Mouse (Mus musculus): ENCODE measurements around the gene Limk1. TPM values are rescaled to one million over a fixed set of nuclear protein-coding genes. Genes with fewer than 3 reads are reported as not detected.

Limk1 gene
- polyA plus RNA-seq, 1 experiment, result 22.3 TPM

DNA sequence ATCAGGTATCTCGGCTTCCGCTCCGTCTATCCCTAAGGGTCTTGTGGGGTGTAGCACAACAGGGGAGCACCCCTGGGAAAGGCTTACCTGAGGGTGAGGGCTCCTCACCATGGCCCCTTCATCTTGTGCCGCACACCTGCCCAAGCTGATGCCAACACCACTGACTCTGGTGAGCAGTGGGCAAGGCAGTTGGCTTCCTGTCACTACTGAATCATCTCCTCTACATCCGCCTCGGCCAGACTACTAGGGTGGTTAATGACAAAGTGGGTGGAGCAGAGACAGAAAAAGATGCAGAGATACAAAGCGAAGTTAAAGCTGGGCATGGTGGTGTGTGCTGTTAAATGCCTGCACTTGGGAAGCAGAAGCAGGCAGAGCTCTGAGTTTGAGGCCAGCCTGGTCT lies 73.6 kb downstream of the Limk1 start, which contains the start of gene Lat2:
Gene Lat2 (minus strand): TSS at position 224 of the 400 bp plus-strand sequence.
- Histone ChIP-seq H3K79me2 (ENCODE audit: control insufficient read depth, insufficient read depth) (no peaks in the 10 kb centered on the region), H3ac (ENCODE audit: control insufficient read depth, insufficient read length) (no peak within 1 kb of the TSS), H3K27me3 (ENCODE audit: control insufficient read depth, insufficient read depth, insufficient read length) (no peaks in the 10 kb centered on the region), H3K36me3 (ENCODE audit: control insufficient read depth, insufficient read depth) (peaks cover 24% of the 10 kb centered on the region), H3K4me3 (no peak within 1 kb of the TSS), H3K4me2 (ENCODE audit: low read depth) (no peak within 1 kb of the TSS)
- TF ChIP-seq POLR2A (IDR thresholded peaks at IDR 0.05; ENCODE audit: insufficient read length, low read depth) (peak; percentile 25), POLR2AphosphoS2 (IDR thresholded peaks at IDR 0.05; ENCODE audit: insufficient read length, low read depth) (peak; percentile 50), REST (IDR thresholded peaks at IDR 0.05; ENCODE audit: insufficient read depth, insufficient read length) (no peak), SRF (IDR thresholded peaks at IDR 0.05; ENCODE audit: control insufficient read depth, insufficient read length, low read depth) (no peak)

DNA sequence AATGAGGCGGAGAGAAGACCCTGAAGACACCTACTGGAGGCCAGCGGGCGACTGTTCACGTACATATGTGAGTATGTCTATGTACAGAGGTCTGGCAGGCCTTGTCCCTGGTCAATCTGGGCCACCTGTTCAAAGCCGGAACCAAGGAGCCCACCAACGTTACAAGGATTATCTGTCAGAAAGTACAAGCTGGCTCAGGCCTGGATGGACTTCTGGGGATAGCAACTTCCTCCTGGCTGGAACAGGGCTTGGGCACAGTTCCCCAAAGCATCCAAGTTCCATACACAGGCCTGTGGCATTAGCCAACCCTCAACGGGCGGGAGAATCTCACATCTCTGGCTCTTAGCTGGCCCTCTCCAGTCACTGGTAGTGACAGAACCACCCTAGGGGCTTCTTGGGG lies 74.1 kb downstream of the Limk1 start:
- no peaks in the 10 kb centered on the region for H3K79me2 ChIP-seq (ENCODE audit: control insufficient read depth, insufficient read depth)
- H3ac ChIP-seq (ENCODE audit: control insufficient read depth, insufficient read length), result no peak overlapping the region
- TF ChIP-seq MYOD1 (IDR thresholded peaks at IDR 0.05; ENCODE audit: control insufficient read depth in 1 of 3, insufficient read length in 2 of 3, low read depth in 2 of 3) (no peak), POLR2A (IDR thresholded peaks at IDR 0.05; ENCODE audit: insufficient read length, low read depth) (no peak), TCF3 (IDR thresholded peaks at IDR 0.05; ENCODE audit: insufficient read length, low read depth) (no peak), E2F4 (IDR thresholded peaks at IDR 0.05; ENCODE audit: insufficient read depth) (no peak), POLR2AphosphoS2 (IDR thresholded peaks at IDR 0.05; ENCODE audit: insufficient read length, low read depth) (no peak), MYOG (IDR thresholded peaks at IDR 0.05; ENCODE audit: control insufficient read depth in 1 of 3, insufficient read depth in 1 of 3, insufficient read length in 2 of 3, low read depth in 2 of 3) (no peak), TCF12 (IDR thresholded peaks at IDR 0.05; ENCODE audit: insufficient read depth, poor library complexity, severe bottlenecking) (no peak), MAX (IDR thresholded peaks at IDR 0.05; ENCODE audit: low read depth) (no peak), CEBPB (IDR thresholded peaks at IDR 0.05; ENCODE audit: insufficient read depth, poor library complexity, severe bottlenecking) (no peak), SRF (IDR thresholded peaks at IDR 0.05; ENCODE audit: control insufficient read depth, insufficient read length, low read depth) (no peak), USF1 (IDR thresholded peaks at IDR 0.05; ENCODE audit: low read depth) (no peak), REST (IDR thresholded peaks at IDR 0.05; ENCODE audit: insufficient read depth, insufficient read length) (no peak)
- H3K27me3 ChIP-seq (ENCODE audit: control insufficient read depth, insufficient read depth, insufficient read length), result no peaks in the 10 kb centered on the region
- H3K4me2 ChIP-seq (ENCODE audit: low read depth), result no peak overlapping the region
- no peak overlapping the region for H3K4me3 ChIP-seq
- peaks cover 20% of the 10 kb centered on the region for H3K36me3 ChIP-seq (ENCODE audit: control insufficient read depth, insufficient read depth)

DNA sequence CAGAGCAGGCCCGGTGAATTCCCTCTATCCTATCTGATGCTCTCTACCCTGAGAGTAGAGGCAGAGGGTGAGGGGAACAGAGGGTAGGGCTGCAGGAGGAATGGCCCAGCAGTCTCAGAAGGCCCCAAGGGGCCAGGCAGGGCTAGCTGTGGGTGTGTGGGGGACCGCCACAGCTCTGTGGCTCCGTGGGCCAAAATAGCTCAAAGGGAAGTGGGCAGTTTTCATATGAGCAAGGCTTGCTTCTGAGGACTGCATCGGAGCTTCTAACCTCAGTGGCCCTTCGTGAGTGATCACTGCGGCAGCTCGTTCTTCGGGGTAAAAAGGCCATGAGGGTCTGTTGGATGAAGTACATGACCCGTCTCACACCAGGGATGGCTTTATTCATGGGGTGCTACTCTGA lies 74.7 kb downstream of the Limk1 start:
- H3K27me3 ChIP-seq (ENCODE audit: control insufficient read depth, insufficient read depth, insufficient read length), result no peaks in the 10 kb centered on the region
- peaks cover 14% of the 10 kb centered on the region for H3K36me3 ChIP-seq (ENCODE audit: control insufficient read depth, insufficient read depth)
- peak; percentile 23 for TF ChIP-seq POLR2AphosphoS2 (IDR thresholded peaks at IDR 0.05; ENCODE audit: insufficient read length, low read depth)
- TF ChIP-seq MYOG (IDR thresholded peaks at IDR 0.05; ENCODE audit: control insufficient read depth in 1 of 3, insufficient read depth in 1 of 3, insufficient read length in 2 of 3, low read depth in 2 of 3), result no peak
- TF ChIP-seq E2F4 (IDR thresholded peaks at IDR 0.05; ENCODE audit: insufficient read depth), result no peak
- no peak for TF ChIP-seq CEBPB (IDR thresholded peaks at IDR 0.05; ENCODE audit: insufficient read depth, poor library complexity, severe bottlenecking)
- no peak overlapping the region for H3K4me3 ChIP-seq
- H3ac ChIP-seq (ENCODE audit: control insufficient read depth, insufficient read length), result no peak overlapping the region
- no peak overlapping the region for H3K4me2 ChIP-seq (ENCODE audit: low read depth)
- H3K79me2 ChIP-seq (ENCODE audit: control insufficient read depth, insufficient read depth), result no peaks in the 10 kb centered on the region

DNA sequence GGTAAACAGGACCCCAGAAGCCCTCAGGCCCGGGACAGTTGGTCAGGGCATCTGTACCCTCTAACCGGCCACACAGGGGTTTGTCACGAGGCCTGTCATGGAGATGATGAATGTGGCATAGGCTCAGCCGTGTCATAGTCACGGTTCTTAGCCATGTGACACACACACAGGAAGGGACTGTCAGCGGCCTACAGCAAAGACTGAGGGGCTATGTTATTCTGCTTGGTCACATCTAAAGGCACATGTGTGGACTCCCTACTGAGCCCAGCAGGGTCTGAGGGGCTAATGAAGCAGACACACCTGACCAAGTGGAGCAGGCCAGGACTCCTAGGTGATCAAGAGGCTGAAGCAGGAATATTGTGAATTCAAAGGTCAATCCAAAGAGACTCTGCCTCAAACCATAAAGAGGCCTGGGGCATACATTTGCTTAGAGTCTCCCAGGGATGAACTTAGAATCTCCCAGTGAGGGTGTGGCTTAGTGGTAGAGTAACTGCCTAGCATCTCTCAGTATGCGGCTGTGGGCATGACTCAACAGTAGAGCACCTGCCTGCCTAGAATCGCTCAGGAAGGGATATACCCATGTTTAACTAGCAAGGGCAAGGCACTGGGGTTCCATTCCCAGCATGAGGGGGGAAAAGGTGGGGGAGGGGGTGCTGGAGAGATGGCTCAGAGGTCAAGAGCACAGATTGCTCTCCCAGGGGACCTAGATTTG lies 76.4 kb downstream of the Limk1 start:
- H3K4me3 ChIP-seq, result no peak overlapping the region
- no peak overlapping the region for H3ac ChIP-seq (ENCODE audit: control insufficient read depth, insufficient read length)
- peaks cover 4% of the 10 kb centered on the region for H3K36me3 ChIP-seq (ENCODE audit: control insufficient read depth, insufficient read depth)
- H3K27me3 ChIP-seq (ENCODE audit: control insufficient read depth, insufficient read depth, insufficient read length), result no peaks in the 10 kb centered on the region
- H3K4me2 ChIP-seq (ENCODE audit: low read depth), result no peak overlapping the region
- H3K79me2 ChIP-seq (ENCODE audit: control insufficient read depth, insufficient read depth), result no peaks in the 10 kb centered on the region
- TF ChIP-seq REST (IDR thresholded peaks at IDR 0.05; ENCODE audit: insufficient read depth, insufficient read length) (no peak), MYOD1 (IDR thresholded peaks at IDR 0.05; ENCODE audit: control insufficient read depth in 1 of 3, insufficient read length in 2 of 3, low read depth in 2 of 3) (peak in 1 of 3 experiments; percentile 36)

DNA sequence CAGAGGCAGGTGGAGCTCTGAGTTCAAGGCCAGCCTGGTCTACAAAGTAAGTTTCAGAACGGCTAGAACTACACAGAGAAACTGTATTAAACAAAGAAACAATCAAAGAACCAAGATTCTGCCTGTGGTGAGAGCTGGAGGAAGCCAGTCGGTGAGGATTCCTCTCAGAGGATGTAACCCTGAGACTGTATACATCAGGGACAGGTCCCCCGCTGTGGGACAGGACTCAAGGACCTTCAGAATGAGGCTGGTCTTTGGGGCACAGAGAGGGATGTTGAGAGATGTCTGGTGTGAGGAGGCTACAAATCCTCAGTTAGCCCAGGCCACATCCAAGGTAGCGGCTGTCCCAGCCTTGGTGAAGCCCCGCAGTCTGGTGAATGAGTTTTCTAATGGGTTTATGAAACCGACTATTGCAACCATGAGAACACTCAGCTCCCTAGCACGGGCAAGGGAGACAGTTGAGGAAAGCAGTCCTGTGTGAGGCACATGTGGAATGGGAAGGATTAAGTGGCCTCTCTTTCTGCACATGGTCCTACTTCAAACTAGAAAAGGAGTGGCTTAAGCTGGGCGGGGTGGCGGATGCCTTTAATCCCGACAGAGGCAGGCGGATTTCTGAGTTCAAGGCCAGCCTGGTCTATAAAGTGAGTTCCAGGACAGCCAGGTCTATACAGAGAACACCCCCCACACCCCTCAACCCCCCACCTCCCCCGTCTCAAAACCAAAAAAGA lies 78.3 kb downstream of the Limk1 start:
- Histone ChIP-seq H3ac (ENCODE audit: control insufficient read depth, insufficient read length) (no peak overlapping the region), H3K79me2 (ENCODE audit: control insufficient read depth, insufficient read depth) (no peaks in the 10 kb centered on the region), H3K4me2 (ENCODE audit: low read depth) (no peak overlapping the region), H3K36me3 (ENCODE audit: control insufficient read depth, insufficient read depth) (no peaks in the 10 kb centered on the region), H3K4me3 (no peak overlapping the region), H3K27me3 (ENCODE audit: control insufficient read depth, insufficient read depth, insufficient read length) (no peaks in the 10 kb centered on the region)
- no peak for TF ChIP-seq MYOD1 (IDR thresholded peaks at IDR 0.05; ENCODE audit: control insufficient read depth in 1 of 3, insufficient read length in 2 of 3, low read depth in 2 of 3)
- no peak for TF ChIP-seq USF1 (IDR thresholded peaks at IDR 0.05; ENCODE audit: low read depth)
- no peak for TF ChIP-seq REST (IDR thresholded peaks at IDR 0.05; ENCODE audit: insufficient read depth, insufficient read length)
- TF ChIP-seq E2F4 (IDR thresholded peaks at IDR 0.05; ENCODE audit: insufficient read depth), result no peak
- TF ChIP-seq POLR2AphosphoS2 (IDR thresholded peaks at IDR 0.05; ENCODE audit: insufficient read length, low read depth), result no peak
- TF ChIP-seq TCF12 (IDR thresholded peaks at IDR 0.05; ENCODE audit: insufficient read depth, poor library complexity, severe bottlenecking), result no peak
- no peak for TF ChIP-seq MYOG (IDR thresholded peaks at IDR 0.05; ENCODE audit: control insufficient read depth in 1 of 3, insufficient read depth in 1 of 3, insufficient read length in 2 of 3, low read depth in 2 of 3)
- no peak for TF ChIP-seq CEBPB (IDR thresholded peaks at IDR 0.05; ENCODE audit: insufficient read depth, poor library complexity, severe bottlenecking)
- TF ChIP-seq SRF (IDR thresholded peaks at IDR 0.05; ENCODE audit: control insufficient read depth, insufficient read length, low read depth), result no peak
